Mouse (Mus musculus) neural tube, embryonic 10.5 days (tissue): ENCODE results near the gene Cacna1c.
A peak's percentile ranks its signal among the peaks of the same experiment; 100 is the strongest.

Experiments
- DNase-seq: peaks from one replicate; pipeline ENCODE4 v3.0.0-alpha.2; 2017; ENCODE audit warnings: low spot score; ENCODE audit errors: extremely low spot score

Cacna1c gene

GRCm38 (mm10) chr6:118924426-118924825, 271.8 kb downstream of the Cacna1c start:
- no peak for DNase-seq

GRCm38 (mm10) chr6:118923926-118924325, 272.3 kb downstream of the Cacna1c start:
- no peak for DNase-seq

- DNase-seq = no peak
Observed at GRCm38 (mm10) chr6:118923212-118923577, 273.0 kb downstream of the Cacna1c start.

- DNase-seq = peak; percentile 84
Observed at GRCm38 (mm10) chr6:118922328-118923211, 273.6 kb downstream of the Cacna1c start.

GRCm38 (mm10) chr6:118908176-118908575, 288.0 kb downstream of the Cacna1c start:
- no peak for DNase-seq

- no peak for DNase-seq
Observed at GRCm38 (mm10) chr6:118907704-118908103, 288.5 kb downstream of the Cacna1c start.

GRCm38 (mm10) chr6:118906878-118907277, 289.3 kb downstream of the Cacna1c start:
- no peak for DNase-seq

GRCm38 (mm10) chr6:118899688-118900087, 296.5 kb downstream of the Cacna1c start:
- no peak for DNase-seq

GRCm38 (mm10) chr6:118897101-118897500, 299.1 kb downstream of the Cacna1c start:
- DNase-seq = no peak

GRCm38 (mm10) chr6:118894043-118894442, 302.2 kb downstream of the Cacna1c start:
- DNase-seq = no peak

GRCm38 (mm10) chr6:118889441-118889840, 306.8 kb downstream of the Cacna1c start:
- no peak for DNase-seq

- no peak for DNase-seq
Observed at GRCm38 (mm10) chr6:118887032-118887431, 309.2 kb downstream of the Cacna1c start.

GRCm38 (mm10) chr6:118884961-118885360, 311.3 kb downstream of the Cacna1c start:
- no peak for DNase-seq

- no peak for DNase-seq
Observed at GRCm38 (mm10) chr6:118884073-118884551, 312.1 kb downstream of the Cacna1c start.

- no peak for DNase-seq
Observed at GRCm38 (mm10) chr6:118876204-118876603, 320.0 kb downstream of the Cacna1c start.

GRCm38 (mm10) chr6:118870241-118870841, 325.9 kb downstream of the Cacna1c start:
- no peak for DNase-seq

- no peak for DNase-seq
Observed at GRCm38 (mm10) chr6:118867384-118867783, 328.8 kb downstream of the Cacna1c start.

GRCm38 (mm10) chr6:118866889-118867288, 329.3 kb downstream of the Cacna1c start:
- DNase-seq = no peak

- no peak for DNase-seq
Observed at GRCm38 (mm10) chr6:118865777-118866380, 330.3 kb downstream of the Cacna1c start.

GRCm38 (mm10) chr6:118864696-118865620, 331.3 kb downstream of the Cacna1c start:
- DNase-seq = no peak

GRCm38 (mm10) chr6:118862727-118863126, 333.5 kb downstream of the Cacna1c start:
- no peak for DNase-seq
